Mouse (Mus musculus): Measurements from ENCODE around the gene Tamm41.

Gene Tamm41

GRCm38 (mm10) chr6:115037103-115038094, at the start of gene Tamm41:
Gene Tamm41, minus strand, starts transcription at chr6:115037876.
- peak; percentile 93 for DNase-seq

- peak; percentile 57 for DNase-seq
Measured at GRCm38 (mm10) chr6:115085274-115085841, 47.7 kb upstream of the Tamm41 start.

GRCm38 (mm10) chr6:115076781-115077575, 39.3 kb upstream of the Tamm41 start:
- DNase-seq = no peak

GRCm38 (mm10) chr6:115072024-115072423, 34.3 kb upstream of the Tamm41 start:
- DNase-seq = no peak

GRCm38 (mm10) chr6:115065411-115066241, 27.9 kb upstream of the Tamm41 start:
- peak; percentile 70 for DNase-seq

GRCm38 (mm10) chr6:115062605-115063350, 25.1 kb upstream of the Tamm41 start:
- no peak for DNase-seq

GRCm38 (mm10) chr6:115059227-115059626, 21.6 kb upstream of the Tamm41 start:
- no peak for DNase-seq

- peak; percentile 40 for DNase-seq
Measured at GRCm38 (mm10) chr6:115056699-115057098, 19.0 kb upstream of the Tamm41 start.

- DNase-seq = no peak
Measured at GRCm38 (mm10) chr6:115055440-115055839, 17.8 kb upstream of the Tamm41 start.

GRCm38 (mm10) chr6:115051586-115052197, 14.0 kb upstream of the Tamm41 start:
- DNase-seq = no peak

GRCm38 (mm10) chr6:115049015-115049414, 11.3 kb upstream of the Tamm41 start:
- DNase-seq = peak; percentile 68

GRCm38 (mm10) chr6:115047816-115048215, 10.1 kb upstream of the Tamm41 start:
- DNase-seq = no peak

- no peak for DNase-seq
Measured at GRCm38 (mm10) chr6:115046064-115046463, 8.4 kb upstream of the Tamm41 start.

- DNase-seq = peak; percentile 39
Measured at GRCm38 (mm10) chr6:115044709-115045108, 7.0 kb upstream of the Tamm41 start.

GRCm38 (mm10) chr6:115043657-115044500, 6.2 kb upstream of the Tamm41 start:
- no peak for DNase-seq

GRCm38 (mm10) chr6:115042609-115043008, 4.9 kb upstream of the Tamm41 start:
- no peak for DNase-seq

- no peak for DNase-seq
Measured at GRCm38 (mm10) chr6:115033441-115033840, 4.2 kb downstream of the Tamm41 start.

- DNase-seq = no peak
Measured at GRCm38 (mm10) chr6:115030098-115030497, 7.6 kb downstream of the Tamm41 start.

- peak; percentile 54 for DNase-seq
Measured at GRCm38 (mm10) chr6:115029248-115029647, 8.4 kb downstream of the Tamm41 start.

GRCm38 (mm10) chr6:115027485-115027992, 10.1 kb downstream of the Tamm41 start:
- no peak for DNase-seq
